Mouse (Mus musculus): ENCODE data around the gene Mtmr10. TPM values are rescaled to one million over a fixed set of nuclear protein-coding genes. Genes with fewer than 3 reads are reported as not detected.

Gene Mtmr10
- polyA plus RNA-seq, 1 experiment from 2014 or later: 6.6 TPM

DNA sequence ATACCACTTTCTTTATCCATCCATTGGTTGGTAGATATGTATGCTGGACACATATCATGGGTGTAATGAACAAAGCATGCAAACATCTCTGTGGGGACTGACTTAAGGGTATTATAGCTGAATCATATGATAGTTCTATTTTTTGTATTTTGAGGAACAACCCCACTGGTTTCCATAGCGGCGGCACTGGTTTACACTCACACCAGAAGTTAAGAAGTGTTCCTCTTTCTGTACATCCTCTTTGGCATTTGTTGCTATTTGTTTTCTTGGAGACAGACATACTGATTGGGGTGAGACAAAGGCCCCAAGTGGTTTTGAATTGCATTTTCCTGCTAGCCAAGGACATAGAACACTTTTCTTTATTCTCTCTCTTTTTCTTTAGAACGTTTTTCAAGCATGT lies 7.9 kb upstream of the Mtmr10 start:
- H3K4me1 ChIP-seq (ENCODE audit: control insufficient read depth, insufficient read depth, low read length): no peaks in the 10 kb centered on the region
- H3K4me3 ChIP-seq (ENCODE audit: low read length): no peak overlapping the region
- H3K36me3 ChIP-seq (ENCODE audit: control insufficient read depth, insufficient read depth): no peaks in the 10 kb centered on the region
- WGBS: 77% methylated on average over 3 of the region's 3 CpGs
- H3K27me3 ChIP-seq (ENCODE audit: control insufficient read depth, insufficient read depth, low read length): no peaks in the 10 kb centered on the region
- no peak overlapping the region for H3K4me2 ChIP-seq (ENCODE audit: low read depth, low read length)
- no peak overlapping the region for H3K9ac ChIP-seq (ENCODE audit: low read length)
- H3K9me3 ChIP-seq (replicated peaks; ENCODE audit: control insufficient read depth, low read length): no peaks in the 10 kb centered on the region
- ATAC-seq (replicated peaks; ENCODE audit: extremely low read depth, insufficient read depth, low FRiP score): no peak
- no peak overlapping the region for H3K27ac ChIP-seq (ENCODE audit: low read length)

DNA sequence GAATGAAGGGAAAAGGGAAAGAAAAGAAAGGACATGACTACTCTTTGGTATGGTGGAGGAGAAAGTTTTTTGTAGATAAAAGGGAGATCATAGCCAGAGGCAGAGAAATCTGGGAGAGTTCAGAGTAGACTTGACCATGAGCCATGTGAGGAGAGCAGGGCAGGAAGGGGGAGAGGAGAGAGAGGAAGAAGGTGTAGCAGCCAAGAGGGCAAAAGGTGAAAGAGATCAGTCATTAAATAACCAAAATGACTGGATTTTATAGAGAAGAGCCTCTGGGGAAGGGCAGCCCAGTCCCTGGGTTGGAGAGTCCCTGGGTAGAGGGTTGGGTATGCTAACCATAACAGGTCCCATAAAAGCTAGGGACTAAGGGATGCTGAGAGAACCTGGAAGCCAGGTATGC lies 887 bp upstream of the Mtmr10 start:
- no peak for ATAC-seq (replicated peaks; ENCODE audit: extremely low read depth, insufficient read depth, low FRiP score)
- Histone ChIP-seq H3K4me3 (ENCODE audit: low read length) (peak overlapping the region; percentile 85; the same call in 1 of the 2 replicates), H3K27ac (ENCODE audit: low read length) (no peak overlapping the region), H3K9me3 (replicated peaks; ENCODE audit: control insufficient read depth, low read length) (no peaks in the 10 kb centered on the region), H3K36me3 (ENCODE audit: control insufficient read depth, insufficient read depth) (no peaks in the 10 kb centered on the region; the same call in 1 of the 2 replicates), H3K9ac (ENCODE audit: low read length) (no peak overlapping the region), H3K27me3 (ENCODE audit: control insufficient read depth, insufficient read depth, low read length) (no peaks in the 10 kb centered on the region), H3K4me1 (ENCODE audit: control insufficient read depth, insufficient read depth, low read length) (no peaks in the 10 kb centered on the region), H3K4me2 (ENCODE audit: low read depth, low read length) (peak overlapping the region; percentile 87)

DNA sequence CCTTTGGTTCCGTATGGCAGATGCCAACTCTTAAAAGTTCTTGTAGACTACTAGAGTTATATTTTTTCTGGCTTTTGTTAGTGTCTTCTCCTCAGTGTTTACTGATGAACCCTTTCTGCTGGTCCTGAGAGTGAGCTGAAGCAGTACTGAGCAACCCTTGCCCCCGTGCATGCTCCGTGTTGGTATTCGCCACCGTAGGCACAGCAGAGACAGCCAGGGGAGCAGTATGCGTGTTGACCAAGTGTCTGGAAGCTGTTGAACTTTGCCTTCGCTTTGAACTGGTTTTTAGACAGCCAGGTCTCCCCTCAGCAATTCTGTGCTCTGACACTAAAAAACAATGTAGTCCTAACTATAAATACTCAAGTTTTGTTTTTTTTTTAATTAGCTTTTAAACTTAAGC lies 2.0 kb downstream of the Mtmr10 start:
- 93% methylated on average over 7 of the region's 7 CpGs for WGBS
- Histone ChIP-seq H3K27ac (ENCODE audit: low read length) (no peak overlapping the region), H3K27me3 (ENCODE audit: control insufficient read depth, insufficient read depth, low read length) (no peaks in the 10 kb centered on the region), H3K4me1 (ENCODE audit: control insufficient read depth, insufficient read depth, low read length) (no peaks in the 10 kb centered on the region), H3K9ac (ENCODE audit: low read length) (no peak overlapping the region), H3K4me3 (ENCODE audit: low read length) (no peak overlapping the region), H3K4me2 (ENCODE audit: low read depth, low read length) (no peak overlapping the region), H3K9me3 (replicated peaks; ENCODE audit: control insufficient read depth, low read length) (no peaks in the 10 kb centered on the region), H3K36me3 (ENCODE audit: control insufficient read depth, insufficient read depth) (no peaks in the 10 kb centered on the region; the same call in 1 of the 2 replicates)
- no peak for ATAC-seq (replicated peaks; ENCODE audit: extremely low read depth, insufficient read depth, low FRiP score)

DNA sequence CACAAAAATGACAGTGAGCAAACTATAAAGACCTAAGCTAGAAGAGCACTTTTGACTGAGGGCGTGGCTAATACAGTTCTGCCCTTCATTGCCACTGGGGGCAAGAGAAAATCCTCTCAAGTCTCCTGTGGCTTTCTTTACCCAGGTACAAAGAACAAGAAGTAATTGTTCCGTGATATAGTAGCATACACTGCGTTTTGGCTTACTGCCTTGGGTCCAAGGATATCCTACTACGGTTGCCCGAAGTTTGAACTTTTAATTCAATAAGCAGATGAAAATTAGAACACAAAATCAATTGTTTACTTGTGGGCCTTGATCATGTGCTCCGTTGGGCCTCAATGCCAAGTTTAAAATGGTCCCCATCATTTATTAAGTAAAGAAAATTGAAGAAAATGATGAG lies 3.0 kb downstream of the Mtmr10 start:
- no peaks in the 10 kb centered on the region for H3K4me1 ChIP-seq (ENCODE audit: control insufficient read depth, insufficient read depth, low read length)
- WGBS: 89% methylated on average over 6 of the region's 6 CpGs
- H3K4me2 ChIP-seq (ENCODE audit: low read depth, low read length): no peak overlapping the region
- no peak overlapping the region for H3K9ac ChIP-seq (ENCODE audit: low read length)
- no peaks in the 10 kb centered on the region for H3K27me3 ChIP-seq (ENCODE audit: control insufficient read depth, insufficient read depth, low read length)
- ATAC-seq (replicated peaks; ENCODE audit: extremely low read depth, insufficient read depth, low FRiP score): no peak
- no peaks in the 10 kb centered on the region; the same call in 1 of the 2 replicates for H3K36me3 ChIP-seq (ENCODE audit: control insufficient read depth, insufficient read depth)
- no peak overlapping the region for H3K4me3 ChIP-seq (ENCODE audit: low read length)
- H3K9me3 ChIP-seq (replicated peaks; ENCODE audit: control insufficient read depth, low read length): no peaks in the 10 kb centered on the region
- H3K27ac ChIP-seq (ENCODE audit: low read length): no peak overlapping the region

DNA sequence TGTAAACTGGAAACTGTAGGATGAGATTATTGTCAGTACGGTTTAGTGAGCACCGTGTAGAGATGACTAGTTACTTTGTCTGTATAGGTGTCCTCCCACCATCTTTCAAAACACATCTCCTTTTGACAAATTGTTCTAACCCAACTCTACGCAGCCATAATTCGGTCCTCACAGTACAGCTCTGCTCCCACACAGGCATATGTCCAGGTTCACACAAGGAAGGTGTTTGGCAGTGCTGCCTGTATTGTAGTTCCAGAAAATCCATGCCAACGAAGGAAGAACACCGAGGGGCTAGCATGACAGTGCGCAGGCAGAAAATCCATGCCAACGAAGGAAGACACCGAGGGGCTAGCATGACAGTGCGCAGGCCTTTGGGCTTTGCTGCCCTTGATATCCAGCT lies 4.3 kb downstream of the Mtmr10 start:
- no peak for ATAC-seq (replicated peaks; ENCODE audit: extremely low read depth, insufficient read depth, low FRiP score)
- no peak overlapping the region for H3K4me3 ChIP-seq (ENCODE audit: low read length)
- H3K27me3 ChIP-seq (ENCODE audit: control insufficient read depth, insufficient read depth, low read length): no peaks in the 10 kb centered on the region
- no peak overlapping the region for H3K4me2 ChIP-seq (ENCODE audit: low read depth, low read length)
- H3K4me1 ChIP-seq (ENCODE audit: control insufficient read depth, insufficient read depth, low read length): no peaks in the 10 kb centered on the region
- H3K27ac ChIP-seq (ENCODE audit: low read length): no peak overlapping the region
- no peak overlapping the region for H3K9ac ChIP-seq (ENCODE audit: low read length)
- 93% methylated on average over 10 of the region's 10 CpGs for WGBS
- no peaks in the 10 kb centered on the region for H3K9me3 ChIP-seq (replicated peaks; ENCODE audit: control insufficient read depth, low read length)
- H3K36me3 ChIP-seq (ENCODE audit: control insufficient read depth, insufficient read depth): no peaks in the 10 kb centered on the region; the same call in 1 of the 2 replicates

DNA sequence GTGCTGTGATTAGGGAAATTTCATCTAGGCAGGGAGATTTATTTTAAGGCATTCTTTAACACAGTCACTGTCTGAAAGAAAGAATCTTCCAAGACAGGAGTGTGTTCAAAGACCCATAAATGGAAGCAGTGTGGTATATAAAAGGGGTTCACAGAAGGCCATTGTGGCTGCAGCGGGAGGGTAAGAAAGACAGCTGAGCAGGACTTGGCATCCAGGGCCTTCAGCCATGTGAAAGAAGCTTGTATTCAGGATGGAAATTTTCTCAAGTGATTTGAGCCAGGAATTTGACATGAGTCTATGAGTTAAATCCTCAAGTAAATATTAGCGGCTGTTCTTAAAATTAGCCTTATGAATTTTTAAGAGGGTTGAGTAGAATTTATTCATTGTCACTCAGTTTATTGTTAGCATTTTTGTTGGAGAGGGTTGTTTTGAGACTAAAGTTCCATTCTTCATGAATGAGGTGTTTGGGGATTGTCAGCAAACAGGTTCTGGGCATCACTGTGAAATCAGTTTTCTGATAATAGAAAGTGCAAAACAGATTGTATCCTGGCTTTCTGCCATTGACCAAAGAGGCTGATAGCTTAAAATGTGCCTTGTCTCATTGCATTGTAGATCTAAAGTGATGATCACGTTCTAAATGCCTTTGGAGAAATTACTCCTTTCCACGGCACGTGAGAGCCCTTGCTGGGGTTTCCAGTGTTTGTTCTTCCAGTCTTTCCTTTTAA lies 9.0 kb downstream of the Mtmr10 start:
- ATAC-seq (replicated peaks; ENCODE audit: extremely low read depth, insufficient read depth, low FRiP score): no peak
- 66% methylated on average over 5 of the region's 5 CpGs for WGBS
- no peak overlapping the region for H3K9ac ChIP-seq (ENCODE audit: low read length)
- no peak overlapping the region for H3K4me3 ChIP-seq (ENCODE audit: low read length)
- H3K4me2 ChIP-seq (ENCODE audit: low read depth, low read length): no peak overlapping the region
- no peaks in the 10 kb centered on the region for H3K27me3 ChIP-seq (ENCODE audit: control insufficient read depth, insufficient read depth, low read length)
- H3K27ac ChIP-seq (ENCODE audit: low read length): no peak overlapping the region
- H3K4me1 ChIP-seq (ENCODE audit: control insufficient read depth, insufficient read depth, low read length): no peaks in the 10 kb centered on the region
- no peaks in the 10 kb centered on the region for H3K9me3 ChIP-seq (replicated peaks; ENCODE audit: control insufficient read depth, low read length)
- H3K36me3 ChIP-seq (ENCODE audit: control insufficient read depth, insufficient read depth): peaks cover 10% of the 10 kb centered on the region; the same call in 1 of the 2 replicates

DNA sequence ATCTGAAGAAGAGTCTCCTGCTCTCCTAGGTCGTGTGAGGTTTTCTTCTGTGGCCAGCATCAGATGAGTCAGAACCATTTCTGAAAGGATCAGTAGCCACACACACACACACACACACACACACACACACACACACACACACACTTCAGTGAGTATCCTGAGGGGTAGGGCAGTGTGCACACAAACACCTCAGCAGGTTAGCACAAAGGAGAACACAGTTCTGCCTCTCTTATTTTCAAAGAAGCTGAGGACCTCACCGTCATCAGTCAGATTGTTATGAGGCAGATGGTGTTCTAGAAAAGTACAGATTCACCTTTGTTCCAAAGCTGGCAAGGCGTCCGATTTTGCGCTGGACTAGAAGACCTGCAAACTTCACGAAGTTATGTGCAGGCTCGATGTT lies 22.8 kb downstream of the Mtmr10 start:
- no peaks in the 10 kb centered on the region for H3K27me3 ChIP-seq (ENCODE audit: control insufficient read depth, insufficient read depth, low read length)
- no peak overlapping the region for H3K4me2 ChIP-seq (ENCODE audit: low read depth, low read length)
- H3K9me3 ChIP-seq (replicated peaks; ENCODE audit: control insufficient read depth, low read length): no peaks in the 10 kb centered on the region
- H3K9ac ChIP-seq (ENCODE audit: low read length): no peak overlapping the region
- no peak for ATAC-seq (replicated peaks; ENCODE audit: extremely low read depth, insufficient read depth, low FRiP score)
- H3K4me3 ChIP-seq (ENCODE audit: low read length): no peak overlapping the region
- H3K36me3 ChIP-seq (ENCODE audit: control insufficient read depth, insufficient read depth): peaks cover 8% of the 10 kb centered on the region; the same call in 1 of the 2 replicates
- 89% methylated on average over 7 of the region's 7 CpGs for WGBS
- no peaks in the 10 kb centered on the region for H3K4me1 ChIP-seq (ENCODE audit: control insufficient read depth, insufficient read depth, low read length)
- H3K27ac ChIP-seq (ENCODE audit: low read length): no peak overlapping the region

DNA sequence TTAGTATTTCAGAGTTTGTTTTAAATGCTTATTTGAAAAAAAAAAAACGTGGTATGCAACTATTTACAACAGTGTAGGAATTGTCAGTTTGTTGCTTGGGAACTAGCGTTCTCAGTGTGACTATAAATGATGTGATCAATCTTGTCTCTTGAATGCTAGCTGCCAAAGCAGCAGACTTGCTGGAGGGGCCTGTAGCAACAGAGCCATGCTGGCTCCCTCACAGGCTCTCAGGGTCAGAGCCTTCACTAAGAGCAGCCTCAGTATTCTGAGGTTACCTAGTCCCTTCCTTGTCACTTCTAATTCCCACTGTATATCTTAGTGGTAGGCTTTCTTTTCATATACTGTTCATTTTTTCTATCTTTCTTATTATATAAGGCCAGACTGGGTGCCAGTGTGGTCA lies 23.3 kb downstream of the Mtmr10 start:
- ATAC-seq (replicated peaks; ENCODE audit: extremely low read depth, insufficient read depth, low FRiP score): no peak
- Histone ChIP-seq H3K4me3 (ENCODE audit: low read length) (no peak overlapping the region), H3K9me3 (replicated peaks; ENCODE audit: control insufficient read depth, low read length) (no peaks in the 10 kb centered on the region), H3K36me3 (ENCODE audit: control insufficient read depth, insufficient read depth) (peaks cover 10% of the 10 kb centered on the region; the same call in 1 of the 2 replicates), H3K27me3 (ENCODE audit: control insufficient read depth, insufficient read depth, low read length) (no peaks in the 10 kb centered on the region), H3K9ac (ENCODE audit: low read length) (no peak overlapping the region), H3K4me1 (ENCODE audit: control insufficient read depth, insufficient read depth, low read length) (no peaks in the 10 kb centered on the region), H3K4me2 (ENCODE audit: low read depth, low read length) (no peak overlapping the region), H3K27ac (ENCODE audit: low read length) (no peak overlapping the region)
- 71% methylated on average over 2 of the region's 2 CpGs for WGBS

DNA sequence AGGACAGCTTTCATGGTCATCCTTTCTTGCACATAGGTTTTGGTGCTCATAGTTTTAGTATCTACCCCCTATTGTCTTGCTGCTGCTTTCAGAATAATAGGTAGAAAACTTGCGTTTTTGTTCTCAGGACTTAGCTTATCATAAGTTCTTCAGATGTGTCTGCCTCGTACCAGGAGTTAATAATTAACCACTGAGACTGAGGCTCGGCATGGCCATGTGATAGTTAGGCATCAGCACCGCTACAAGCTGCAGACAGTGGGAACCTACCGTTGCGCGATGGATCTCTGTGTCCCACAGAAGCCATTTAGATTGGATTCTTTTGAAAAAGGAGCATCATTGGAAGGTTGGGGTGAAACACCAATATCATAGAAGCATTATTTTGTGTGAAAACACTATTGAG lies 25.4 kb downstream of the Mtmr10 start:
- Histone ChIP-seq H3K27me3 (ENCODE audit: control insufficient read depth, insufficient read depth, low read length) (no peaks in the 10 kb centered on the region), H3K9ac (ENCODE audit: low read length) (no peak overlapping the region), H3K4me2 (ENCODE audit: low read depth, low read length) (no peak overlapping the region), H3K4me1 (ENCODE audit: control insufficient read depth, insufficient read depth, low read length) (no peaks in the 10 kb centered on the region), H3K36me3 (ENCODE audit: control insufficient read depth, insufficient read depth) (peaks cover 12% of the 10 kb centered on the region; the same call in 1 of the 2 replicates), H3K27ac (ENCODE audit: low read length) (no peak overlapping the region), H3K9me3 (replicated peaks; ENCODE audit: control insufficient read depth, low read length) (no peaks in the 10 kb centered on the region), H3K4me3 (ENCODE audit: low read length) (no peak overlapping the region)
- 85% methylated on average over 7 of the region's 7 CpGs for WGBS
- ATAC-seq (replicated peaks; ENCODE audit: extremely low read depth, insufficient read depth, low FRiP score): no peak
